Mouse (Mus musculus): Measurements from ENCODE around the gene Dnah6. TPM values are rescaled to one million over a fixed set of nuclear protein-coding genes. Genes with fewer than 3 reads are reported as not detected.

Dnah6 gene
- polyA plus RNA-seq, 1 experiment from 2014 or later, result 0.15 TPM

Other genes starting within 250 kb of the Dnah6 start
- 133 and 136 TPM in 2 replicates for gene Suclg1, start 26.7 kb upstream of the Dnah6 start, polyA plus RNA-seq (2016; fragmentation: Nextera tagmentation; extraction: Ambion mirVana)
- gene 4931417E11Rik, start 248.0 kb upstream of the Dnah6 start, polyA plus RNA-seq (2016; fragmentation: Nextera tagmentation; extraction: Ambion mirVana), result not detected in 2 replicates